Mouse (Mus musculus): Measurements from ENCODE around the gene Ethe1. TPM values are rescaled to one million over a fixed set of nuclear protein-coding genes. Genes with fewer than 3 reads are reported as not detected.

Gene Ethe1
- polyA plus RNA-seq, 1 experiment: 19.4 TPM

- no peak for TF ChIP-seq CTCF (IDR thresholded peaks at IDR 0.05; ENCODE audit: extremely low read depth, insufficient read depth, low read length)
- no peak for TF ChIP-seq POLR2A (IDR thresholded peaks at IDR 0.05; ENCODE audit: extremely low read depth, insufficient read depth, low read length)
- no peak overlapping the region for H3K27ac ChIP-seq (ENCODE audit: insufficient read depth, low read length)
- H3K4me3 ChIP-seq (ENCODE audit: insufficient read depth, low read length): no peak overlapping the region
- peaks cover 4% of the 10 kb centered on the region; the same call in 1 of the 2 replicates for H3K4me1 ChIP-seq (ENCODE audit: control insufficient read depth, insufficient read depth, low read length)
Measured at GRCm38 (mm10) chr7:24592781-24593180, 5.4 kb downstream of the Ethe1 start.

DNA sequence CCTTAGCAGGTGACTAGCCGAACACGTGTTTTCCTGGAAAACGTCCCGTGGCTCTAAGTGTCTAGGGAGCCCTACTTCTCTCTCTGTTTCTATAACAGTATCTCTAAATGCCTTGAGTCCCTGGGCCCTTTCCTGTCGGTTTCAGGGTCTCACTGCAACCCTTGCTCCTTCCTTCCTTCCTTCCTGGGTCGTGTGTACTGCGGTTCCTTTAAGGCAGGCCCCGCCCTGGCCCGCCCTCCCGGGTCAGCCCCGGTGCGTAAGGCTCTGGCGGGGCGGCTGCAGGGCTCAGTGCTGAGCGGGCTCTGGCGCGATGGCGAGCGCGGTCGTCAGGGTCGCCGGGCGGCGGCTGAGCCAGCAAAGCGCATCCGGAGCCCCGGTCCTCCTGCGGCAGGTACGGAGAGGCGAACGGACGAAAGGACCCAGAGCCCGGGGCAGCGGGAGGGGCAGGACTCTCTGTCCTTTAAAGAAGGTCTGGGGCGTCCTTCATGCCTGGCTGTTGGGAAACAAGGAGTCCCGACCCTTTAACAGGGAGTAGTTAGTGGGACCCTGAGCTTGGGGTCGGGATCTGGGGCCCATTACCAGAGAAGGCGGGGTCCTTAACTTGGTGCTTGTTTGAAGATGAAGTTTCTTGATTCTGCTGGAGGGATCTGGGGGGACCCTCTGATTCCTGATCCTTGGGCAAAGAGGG lies 6.4 kb downstream of the Ethe1 start:
- TF ChIP-seq POLR2A (IDR thresholded peaks at IDR 0.05; ENCODE audit: extremely low read depth, insufficient read depth, low read length) (no peak), CTCF (IDR thresholded peaks at IDR 0.05; ENCODE audit: extremely low read depth, insufficient read depth, low read length) (no peak)
- Histone ChIP-seq H3K27ac (ENCODE audit: insufficient read depth, low read length) (no peak overlapping the region), H3K4me3 (ENCODE audit: insufficient read depth, low read length) (peak overlapping the region; percentile 79), H3K4me1 (ENCODE audit: control insufficient read depth, insufficient read depth, low read length) (peaks cover 4% of the 10 kb centered on the region; the same call in 1 of the 2 replicates)

- H3K4me3 ChIP-seq (ENCODE audit: insufficient read depth, low read length): peak overlapping the region; percentile 79
- no peak overlapping the region for H3K27ac ChIP-seq (ENCODE audit: insufficient read depth, low read length)
Measured at GRCm38 (mm10) chr7:24594309-24594803, 7.0 kb downstream of the Ethe1 start.

DNA sequence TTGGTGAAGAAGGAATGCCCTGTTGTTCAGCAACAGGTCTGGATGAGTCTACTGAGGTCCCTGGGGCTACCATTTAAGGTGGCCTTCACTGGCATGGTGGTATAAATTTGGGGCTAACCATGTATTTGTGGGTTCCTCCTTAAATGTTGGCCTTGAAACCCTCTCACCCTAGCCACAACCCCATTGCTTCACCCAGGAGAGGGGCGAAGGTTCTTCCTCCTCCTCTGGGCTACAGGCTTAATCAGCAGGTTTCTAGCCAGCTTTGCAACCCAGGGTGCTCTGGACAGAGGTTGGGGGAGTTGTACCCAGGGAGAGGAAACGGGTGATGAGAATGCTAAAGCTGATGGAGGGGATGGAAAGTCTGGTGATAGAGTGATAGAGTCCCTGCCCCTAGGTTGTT lies 8.1 kb downstream of the Ethe1 start:
- no peak overlapping the region for H3K27ac ChIP-seq (ENCODE audit: insufficient read depth, low read length)
- TF ChIP-seq CTCF (IDR thresholded peaks at IDR 0.05; ENCODE audit: extremely low read depth, insufficient read depth, low read length): no peak
- no peak for TF ChIP-seq POLR2A (IDR thresholded peaks at IDR 0.05; ENCODE audit: extremely low read depth, insufficient read depth, low read length)
- peaks cover 4% of the 10 kb centered on the region; the same call in 1 of the 2 replicates for H3K4me1 ChIP-seq (ENCODE audit: control insufficient read depth, insufficient read depth, low read length)
- H3K4me3 ChIP-seq (ENCODE audit: insufficient read depth, low read length): no peak overlapping the region

More at GRCm38 (mm10) chr7:24594309-24594803, 7.0 kb downstream of the Ethe1 start:
- H3K4me1 ChIP-seq (ENCODE audit: control insufficient read depth, insufficient read depth, low read length): peaks cover 4% of the 10 kb centered on the region; the same call in 1 of the 2 replicates
- TF ChIP-seq POLR2A (IDR thresholded peaks at IDR 0.05; ENCODE audit: extremely low read depth, insufficient read depth, low read length): no peak
- TF ChIP-seq CTCF (IDR thresholded peaks at IDR 0.05; ENCODE audit: extremely low read depth, insufficient read depth, low read length): no peak

DNA sequence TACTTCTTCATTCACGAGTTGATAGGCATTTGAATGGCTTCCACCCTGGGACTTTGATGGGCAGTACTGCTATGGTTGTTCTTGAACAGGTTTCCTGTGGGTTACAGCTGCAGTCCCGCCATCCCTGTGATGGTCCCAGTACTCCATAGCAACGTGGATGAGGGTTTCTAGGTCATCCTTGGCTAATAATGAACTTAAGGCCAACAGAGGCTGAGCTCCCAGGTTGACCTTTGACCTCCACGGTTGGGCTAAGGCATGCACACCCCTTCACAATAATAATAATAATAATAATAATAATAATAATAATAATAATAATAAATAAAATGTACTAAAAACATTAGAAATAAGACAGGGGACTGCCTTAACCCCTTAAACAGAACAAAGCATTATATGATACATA lies 10.8 kb downstream of the Ethe1 start:
- Histone ChIP-seq H3K4me1 (ENCODE audit: control insufficient read depth, insufficient read depth, low read length) (peaks cover 2% of the 10 kb centered on the region; the same call in 1 of the 2 replicates), H3K27ac (ENCODE audit: insufficient read depth, low read length) (no peak overlapping the region), H3K4me3 (ENCODE audit: insufficient read depth, low read length) (no peak overlapping the region)
- TF ChIP-seq POLR2A (IDR thresholded peaks at IDR 0.05; ENCODE audit: extremely low read depth, insufficient read depth, low read length) (no peak), CTCF (IDR thresholded peaks at IDR 0.05; ENCODE audit: extremely low read depth, insufficient read depth, low read length) (no peak)

GRCm38 (mm10) chr7:24599211-24600067 lies 12.1 kb downstream of the Ethe1 start:
- H3K4me3 ChIP-seq (ENCODE audit: insufficient read depth, low read length): no peak overlapping the region
- no peak overlapping the region for H3K27ac ChIP-seq (ENCODE audit: insufficient read depth, low read length)
- no peaks in the 10 kb centered on the region for H3K4me1 ChIP-seq (ENCODE audit: control insufficient read depth, insufficient read depth, low read length)
- TF ChIP-seq CTCF (IDR thresholded peaks at IDR 0.05; ENCODE audit: extremely low read depth, insufficient read depth, low read length) (no peak), POLR2A (IDR thresholded peaks at IDR 0.05; ENCODE audit: extremely low read depth, insufficient read depth, low read length) (no peak)

- peak overlapping the region; percentile 10 for H3K4me3 ChIP-seq (ENCODE audit: insufficient read depth, low read length)
- no peaks in the 10 kb centered on the region for H3K4me1 ChIP-seq (ENCODE audit: control insufficient read depth, insufficient read depth, low read length)
- no peak overlapping the region for H3K27ac ChIP-seq (ENCODE audit: insufficient read depth, low read length)
- TF ChIP-seq CTCF (IDR thresholded peaks at IDR 0.05; ENCODE audit: extremely low read depth, insufficient read depth, low read length) (peak; percentile 99), POLR2A (IDR thresholded peaks at IDR 0.05; ENCODE audit: extremely low read depth, insufficient read depth, low read length) (no peak)
Measured at GRCm38 (mm10) chr7:24600941-24601597, 13.7 kb downstream of the Ethe1 start.

GRCm38 (mm10) chr7:24605561-24605960 lies 18.2 kb downstream of the Ethe1 start:
- Histone ChIP-seq H3K4me1 (ENCODE audit: control insufficient read depth, insufficient read depth, low read length) (no peaks in the 10 kb centered on the region), H3K27ac (ENCODE audit: insufficient read depth, low read length) (no peak overlapping the region), H3K4me3 (ENCODE audit: insufficient read depth, low read length) (no peak overlapping the region)
- TF ChIP-seq POLR2A (IDR thresholded peaks at IDR 0.05; ENCODE audit: extremely low read depth, insufficient read depth, low read length): no peak

- no peak overlapping the region for H3K27ac ChIP-seq (ENCODE audit: insufficient read depth, low read length)
- H3K4me3 ChIP-seq (ENCODE audit: insufficient read depth, low read length): no peak overlapping the region
- TF ChIP-seq POLR2A (IDR thresholded peaks at IDR 0.05; ENCODE audit: extremely low read depth, insufficient read depth, low read length) (no peak), CTCF (IDR thresholded peaks at IDR 0.05; ENCODE audit: extremely low read depth, insufficient read depth, low read length) (no peak)
- no peaks in the 10 kb centered on the region for H3K4me1 ChIP-seq (ENCODE audit: control insufficient read depth, insufficient read depth, low read length)
Measured at GRCm38 (mm10) chr7:24606046-24606445, 18.7 kb downstream of the Ethe1 start.

All from cortical plate, adult 2 months (tissue).